Mouse (Mus musculus) midbrain, postnatal 0 days (tissue): ENCODE data around the gene Mrps6. TPM values are rescaled to one million over a fixed set of nuclear protein-coding genes. Genes with fewer than 3 reads are reported as not detected.

Source experiments
- ATAC-seq: fragments of 200-750 bp; cut with Nextera tagmentation; 2 replicates; pipeline ENCODE4 v1.8.0; 2017; ENCODE audit warnings: moderate number of reproducible peaks, mild to moderate bottlenecking, moderate TSS enrichment, moderate library complexity; ENCODE audit not compliant: low FRiP score
- DNase-seq: peaks from one replicate; pipeline ENCODE4 v3.0.0-alpha.2; 2015; ENCODE audit warnings: low spot score
- H3K27ac ChIP-seq: fragments of 300-500 bp; sonication (generic); 2 replicates; pipeline ENCODE4 v1.5.1; 2014; ENCODE audit warnings: low read depth, mild to moderate bottlenecking, low read length, mixed read lengths
- H3K27me3 ChIP-seq: fragments of 300-500 bp; sonication (generic); 2 replicates; pipeline ENCODE4 v1.6.1; 2014; ENCODE audit warnings: low read length, control low read depth, mixed read lengths; ENCODE audit not compliant: insufficient read depth
- H3K36me3 ChIP-seq: fragments of 300-500 bp; sonication (generic); 2 replicates; pipeline ENCODE4 v1.6.1; 2014; ENCODE audit warnings: low read length, control low read depth, mixed read lengths; ENCODE audit not compliant: insufficient read depth
- H3K4me1 ChIP-seq: fragments of 300-500 bp; sonication (generic); 2 replicates; pipeline ENCODE4 v1.6.1; 2014; ENCODE audit warnings: mild to moderate bottlenecking, control low read depth, antibody characterized with exemption, low read length, mixed read lengths; ENCODE audit not compliant: insufficient read depth
- H3K4me2 ChIP-seq: fragments of 300-500 bp; sonication (generic); 2 replicates; pipeline ENCODE4 v1.6.1; 2014; ENCODE audit warnings: low read depth, mild to moderate bottlenecking, low read length, mixed read lengths; ENCODE audit not compliant: poor library complexity, severe bottlenecking
- H3K4me3 ChIP-seq: fragments of 300-500 bp; sonication (generic); 2 replicates; pipeline ENCODE4 v1.5.1; 2014; ENCODE audit warnings: low read depth, mild to moderate bottlenecking, low read length, moderate library complexity
- H3K9ac ChIP-seq: fragments of 300-500 bp; sonication (generic); replicated peaks from 2 replicates; pipeline ENCODE4 v1.6.1; 2014; ENCODE audit warnings: mild to moderate bottlenecking, low read length, moderate library complexity, mixed read lengths; ENCODE audit not compliant: poor library complexity, severe bottlenecking
- H3K9me3 ChIP-seq: fragments of 300-500 bp; sonication (generic); 2 replicates; pipeline ENCODE4 v1.6.1; 2016; ENCODE audit warnings: low read length, control low read depth
- CTCF ChIP-seq: IDR thresholded peaks from 2 replicates; pipeline ENCODE4 v1.5.1; 2016; ENCODE audit warnings: antibody characterized with exemption, mild to moderate bottlenecking
- whole genome bisulfite sequencing: fragments of 180-500 bp; shearing (Covaris S2); extraction: QIAGEN DNeasy Blood & Tissue Kit; methylation state at CpG from one replicate; pipeline ENCODE4 v1.1.7; 2014; 5-methylcytosine and 5-hydroxymethylcytosine counted together
- polyA plus RNA-seq: library from polyadenylated mRNA; unstranded; fragments of >200 nt; fragmentation: Nextera tagmentation; extraction: Ambion mirVana; gene quantifications from 2 replicates; pipeline ENCODE4 v1.2.1, GENCODE M21; 2015
- total RNA-seq: library from RNA; depleted of rRNA; stranded (reverse); fragments of >200 nt; gene quantifications from 2 replicates; pipeline ENCODE4 v1.2.3, GENCODE M21; 2014

Mrps6 gene
- total and polyA plus RNA-seq, 2 experiments from 2014 or later: 38.7 to 148 TPM

DNA sequence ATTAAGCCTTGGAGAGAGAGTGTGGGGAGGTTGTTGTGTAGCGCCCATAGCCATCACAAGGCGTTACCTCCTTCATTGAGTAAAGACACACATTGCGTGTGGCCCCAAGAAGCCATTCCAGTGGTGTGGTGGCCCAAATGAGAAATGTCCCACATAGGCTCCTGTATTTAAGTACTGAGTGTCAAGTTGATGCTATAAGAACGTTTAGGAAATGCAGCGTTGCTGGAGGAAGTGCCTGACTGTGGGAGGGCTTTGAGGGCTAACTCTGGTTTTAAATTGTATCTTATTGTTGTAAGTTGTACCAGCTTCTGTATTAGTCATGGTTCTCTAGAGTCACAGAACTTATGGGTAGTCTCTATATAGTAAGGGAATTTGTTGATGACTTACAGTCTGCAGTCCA lies 49.3 kb downstream of the Mrps6 start:
- Histone ChIP-seq H3K4me1 (no peaks in the 10 kb centered on the region), H3K36me3 (no peaks in the 10 kb centered on the region; the same call in 1 of the 2 replicates), H3K9me3 (no peaks in the 10 kb centered on the region), H3K4me3 (no peak overlapping the region), H3K27ac (no peak overlapping the region), H3K27me3 (no peaks in the 10 kb centered on the region), H3K9ac (no peak overlapping the region), H3K4me2 (no peak overlapping the region)
- ATAC-seq: no peak
- no peak for DNase-seq
- TF ChIP-seq CTCF: no peak
- 91% methylated on average over 5 of the region's 5 CpGs for WGBS

DNA sequence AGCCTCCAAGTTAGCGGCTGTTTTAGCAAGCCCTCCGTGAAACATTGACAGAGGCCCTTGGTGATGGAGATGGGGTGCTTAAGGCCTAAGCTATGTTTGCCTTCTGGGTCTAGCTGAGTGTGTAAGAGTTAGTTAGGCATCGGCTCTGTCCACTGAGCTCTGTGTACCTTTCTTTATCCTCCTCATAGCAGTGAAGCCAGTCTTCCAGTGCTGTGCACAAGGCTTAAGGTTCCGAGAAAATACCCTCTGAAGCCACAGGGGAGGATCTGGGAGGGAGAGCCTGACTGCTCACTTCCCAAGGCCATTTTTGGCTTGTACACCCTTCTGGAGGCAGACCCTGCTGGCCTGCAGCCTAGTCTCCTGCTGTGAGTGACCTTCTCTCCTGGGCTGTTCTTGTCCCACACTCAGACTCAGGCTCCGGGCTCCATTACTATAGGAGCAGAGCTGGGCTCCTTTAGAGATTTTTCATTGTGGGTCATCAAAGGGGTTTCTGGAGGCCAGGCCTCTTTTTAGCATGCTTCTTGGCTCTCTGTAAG lies 56.7 kb downstream of the Mrps6 start:
- 64% methylated on average over 5 of the region's 5 CpGs for WGBS
- no peak overlapping the region for H3K9ac ChIP-seq
- no peak overlapping the region for H3K4me3 ChIP-seq
- TF ChIP-seq CTCF: no peak
- ATAC-seq (no peak), DNase-seq (peak; percentile 42)
- no peak overlapping the region for H3K4me2 ChIP-seq
- H3K27ac ChIP-seq: peak overlapping the region; percentile 75
- H3K27me3 ChIP-seq: no peaks in the 10 kb centered on the region
- no peaks in the 10 kb centered on the region for H3K9me3 ChIP-seq
- H3K4me1 ChIP-seq: peaks cover 25% of the 10 kb centered on the region
- no peaks in the 10 kb centered on the region; the same call in 1 of the 2 replicates for H3K36me3 ChIP-seq

DNA sequence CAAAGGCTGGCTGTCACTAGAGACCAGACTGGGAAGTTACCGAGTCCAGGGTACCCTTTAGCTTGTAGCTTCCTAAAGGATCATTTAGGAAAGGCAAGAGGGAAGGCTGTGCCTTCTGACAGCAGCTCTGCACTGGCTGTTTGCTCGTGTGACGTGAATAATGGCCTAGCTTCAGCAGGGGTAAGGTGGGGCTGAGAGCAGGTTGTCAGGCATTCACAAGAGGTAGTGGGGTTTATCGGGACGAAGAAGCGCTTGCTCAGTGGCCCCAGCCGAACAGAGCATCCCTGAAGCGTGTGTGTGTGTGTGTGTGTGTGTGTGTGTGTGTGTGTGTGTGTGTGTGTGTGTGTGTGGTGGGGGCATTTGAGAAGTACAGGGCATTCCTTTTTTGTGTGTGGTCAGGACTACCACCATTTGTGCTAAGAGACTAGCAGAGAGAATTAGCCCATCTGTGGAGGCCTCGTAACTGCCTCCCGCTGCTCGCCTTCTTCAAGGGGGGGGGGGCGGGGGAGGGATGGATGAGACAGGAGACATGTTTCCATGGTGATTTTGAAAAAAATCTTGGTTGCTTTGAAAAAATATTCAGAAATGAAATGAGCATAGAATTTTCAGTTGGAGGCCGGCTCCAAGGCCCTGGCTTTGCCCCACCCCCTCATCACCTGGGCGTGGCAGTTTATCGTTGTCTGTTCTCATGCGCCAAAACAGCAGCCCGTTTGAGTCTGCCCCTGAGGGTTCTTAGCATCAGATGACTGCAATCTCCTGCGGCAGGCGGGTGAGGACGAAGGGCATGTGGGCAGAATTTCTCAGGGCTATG lies 57.7 kb downstream of the Mrps6 start:
- DNase-seq: peak; percentile 77
- peak; percentile 69 for ATAC-seq
- Histone ChIP-seq H3K27ac (peak overlapping the region; percentile 75), H3K4me2 (no peak overlapping the region), H3K4me1 (peaks cover 25% of the 10 kb centered on the region), H3K4me3 (no peak overlapping the region), H3K36me3 (no peaks in the 10 kb centered on the region; the same call in 1 of the 2 replicates), H3K27me3 (no peaks in the 10 kb centered on the region), H3K9ac (no peak overlapping the region), H3K9me3 (no peaks in the 10 kb centered on the region)
- 14% methylated on average over 19 of the region's 20 CpGs for WGBS
- no peak for TF ChIP-seq CTCF

DNA sequence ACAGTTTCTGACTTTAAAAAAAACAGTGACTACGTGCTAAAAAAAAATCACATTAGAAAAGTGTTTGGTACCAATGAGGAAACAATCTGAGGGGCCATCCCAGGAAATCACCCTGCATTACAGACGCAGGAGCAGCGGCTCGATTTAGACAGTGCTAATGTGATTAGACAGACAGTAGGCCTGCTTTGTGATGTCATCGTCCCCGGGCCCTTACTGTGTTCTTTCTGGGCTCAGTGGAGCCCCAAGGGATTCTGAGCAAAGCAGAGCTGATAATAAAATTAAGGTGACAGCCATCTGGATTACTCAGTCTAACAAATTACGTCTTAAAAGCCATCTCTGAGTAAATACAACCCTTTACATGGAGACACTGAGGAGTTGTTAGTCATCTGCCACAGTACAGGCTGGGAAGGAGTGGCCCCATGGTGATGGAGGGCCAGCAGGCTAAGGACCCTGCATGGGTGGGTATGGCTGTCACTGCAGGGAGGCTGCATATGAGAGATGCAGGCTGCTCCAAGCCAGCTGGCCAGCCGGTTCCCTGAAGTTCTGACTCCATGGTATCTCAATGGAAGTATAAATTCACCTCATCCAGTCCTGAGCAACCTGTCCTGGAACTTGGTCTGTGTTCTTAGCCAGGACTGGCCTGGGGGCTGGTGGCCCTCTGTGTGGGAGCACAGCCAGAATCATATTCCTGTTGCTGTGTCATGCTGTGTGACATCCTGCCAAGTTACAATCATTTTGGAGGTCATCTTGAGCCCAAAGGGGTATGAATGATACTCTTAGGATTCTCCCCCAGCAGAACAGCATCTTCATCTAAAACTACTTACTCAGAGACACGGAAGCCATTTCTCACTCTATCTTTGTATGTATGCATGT lies 59.5 kb downstream of the Mrps6 start:
- DNase-seq (no peak), ATAC-seq (no peak)
- Histone ChIP-seq H3K4me3 (no peak overlapping the region), H3K4me2 (no peak overlapping the region), H3K27me3 (no peaks in the 10 kb centered on the region), H3K36me3 (no peaks in the 10 kb centered on the region; the same call in 1 of the 2 replicates), H3K9me3 (no peaks in the 10 kb centered on the region), H3K27ac (peak overlapping the region; percentile 43; the same call in 1 of the 2 replicates), H3K9ac (no peak overlapping the region), H3K4me1 (peaks cover 25% of the 10 kb centered on the region)
- TF ChIP-seq CTCF: no peak
- WGBS: 42% methylated on average over 9 of the region's 9 CpGs

DNA sequence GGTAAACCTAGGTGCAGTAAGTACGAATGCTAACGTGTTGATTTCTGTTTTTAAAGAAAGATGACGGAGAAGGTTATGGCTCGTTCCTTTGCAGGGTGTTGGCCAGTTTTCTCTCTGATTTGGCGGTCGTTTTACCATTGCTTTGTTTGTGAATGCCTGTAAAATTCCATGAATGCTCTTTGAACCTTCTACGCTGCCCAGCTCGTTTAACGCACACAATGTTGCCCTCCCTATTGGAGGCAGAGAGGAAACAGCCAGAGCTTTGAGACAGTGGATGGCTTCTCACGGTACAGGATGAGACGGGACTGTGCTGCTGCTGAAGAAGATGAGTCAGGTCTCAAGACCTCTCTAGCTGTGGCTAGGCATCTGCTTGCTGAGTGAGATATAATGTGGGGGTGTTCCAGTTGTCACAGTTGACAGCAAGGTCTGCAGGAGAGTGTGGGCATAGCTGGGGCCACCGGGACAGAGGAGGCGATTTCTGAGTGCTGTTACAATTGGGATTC lies 61.0 kb downstream of the Mrps6 start:
- no peak overlapping the region for H3K27ac ChIP-seq
- ATAC-seq (no peak), DNase-seq (no peak)
- no peak for TF ChIP-seq CTCF
- H3K9me3 ChIP-seq: no peaks in the 10 kb centered on the region
- H3K9ac ChIP-seq: no peak overlapping the region
- WGBS: 71% methylated on average over 13 of the region's 13 CpGs
- H3K4me2 ChIP-seq: no peak overlapping the region
- H3K36me3 ChIP-seq: no peaks in the 10 kb centered on the region
- H3K4me3 ChIP-seq: no peak overlapping the region
- peaks cover 25% of the 10 kb centered on the region for H3K4me1 ChIP-seq
- no peaks in the 10 kb centered on the region for H3K27me3 ChIP-seq
